Mouse (Mus musculus) bone marrow macrophage, adult 2 months (primary cell): ENCODE data around the gene Riox2. TPM values are rescaled to one million over a fixed set of nuclear protein-coding genes. Genes with fewer than 3 reads are reported as not detected.

Experiments used
- H3K27ac ChIP-seq: 2 replicates; pipeline ENCODE4 v1.5.1; 2012; ENCODE audit warnings: low read depth, low read length; ENCODE audit not compliant: insufficient read depth
- H3K4me1 ChIP-seq: 2 replicates; pipeline ENCODE4 v1.6.1; 2012; ENCODE audit warnings: low read length; ENCODE audit not compliant: control insufficient read depth, insufficient read depth
- H3K4me3 ChIP-seq: 2 replicates; pipeline ENCODE4 v1.5.1; 2012; ENCODE audit warnings: mild to moderate bottlenecking, low read length, moderate library complexity; ENCODE audit not compliant: insufficient read depth
- CTCF ChIP-seq: IDR thresholded peaks from 2 replicates; pipeline ENCODE4 v1.5.1; 2012; ENCODE audit warnings: low read depth, mild to moderate bottlenecking, low read length, moderate library complexity
- POLR2A ChIP-seq: IDR thresholded peaks from 2 replicates; pipeline ENCODE4 v1.6.1; 2012; ENCODE audit warnings: mild to moderate bottlenecking, low read depth, low read length, borderline replicate concordance
- polyA plus RNA-seq: library from polyadenylated mRNA; stranded (reverse); fragments of >200 nt; gene quantifications from 2 replicates; pipeline ENCODE4 v1.2.4, GENCODE M21; 2012; ENCODE audit not compliant: missing spikeins, insufficient read depth, insufficient read length

The Riox2 gene
- polyA plus RNA-seq, 1 experiment: 17.1 TPM

- no peak for TF ChIP-seq POLR2A
- no peak for TF ChIP-seq CTCF
- Histone ChIP-seq H3K4me1 (peaks cover 7% of the 10 kb centered on the region), H3K4me3 (peak overlapping the region; percentile 99), H3K27ac (no peak overlapping the region)
Observed at GRCm38 (mm10) chr16:59472546-59472945, 971 bp downstream of the Riox2 start.

- peak; percentile 86 for TF ChIP-seq CTCF
- TF ChIP-seq POLR2A: no peak
- Histone ChIP-seq H3K4me3 (no peak overlapping the region), H3K27ac (no peak overlapping the region), H3K4me1 (peaks cover 7% of the 10 kb centered on the region)
Observed at GRCm38 (mm10) chr16:59474788-59475187, 3.2 kb downstream of the Riox2 start.

- Histone ChIP-seq H3K27ac (no peak overlapping the region), H3K4me1 (peaks cover 7% of the 10 kb centered on the region), H3K4me3 (no peak overlapping the region)
- TF ChIP-seq CTCF (no peak), POLR2A (no peak)
Observed at GRCm38 (mm10) chr16:59477955-59478354, 6.4 kb downstream of the Riox2 start.

GRCm38 (mm10) chr16:59487239-59487638, 15.7 kb downstream of the Riox2 start:
- no peak overlapping the region for H3K27ac ChIP-seq
- no peak for TF ChIP-seq CTCF
- no peak overlapping the region for H3K4me3 ChIP-seq
- H3K4me1 ChIP-seq: no peaks in the 10 kb centered on the region

GRCm38 (mm10) chr16:59487975-59488548, 16.5 kb downstream of the Riox2 start:
- H3K4me3 ChIP-seq: no peak overlapping the region
- H3K4me1 ChIP-seq: no peaks in the 10 kb centered on the region
- no peak for TF ChIP-seq CTCF
- TF ChIP-seq POLR2A: no peak
- no peak overlapping the region for H3K27ac ChIP-seq

GRCm38 (mm10) chr16:59493199-59493598, 21.6 kb downstream of the Riox2 start:
- no peaks in the 10 kb centered on the region for H3K4me1 ChIP-seq
- H3K27ac ChIP-seq: no peak overlapping the region
- no peak for TF ChIP-seq CTCF
- TF ChIP-seq POLR2A: no peak
- no peak overlapping the region for H3K4me3 ChIP-seq

GRCm38 (mm10) chr16:59497947-59498346, 26.4 kb downstream of the Riox2 start:
- peaks cover 8% of the 10 kb centered on the region for H3K4me1 ChIP-seq
- no peak overlapping the region for H3K4me3 ChIP-seq
- TF ChIP-seq CTCF (no peak), POLR2A (no peak)
- no peak overlapping the region for H3K27ac ChIP-seq

- peaks cover 8% of the 10 kb centered on the region for H3K4me1 ChIP-seq
- TF ChIP-seq CTCF (no peak), POLR2A (no peak)
Observed at GRCm38 (mm10) chr16:59499180-59499579, 27.6 kb downstream of the Riox2 start.

GRCm38 (mm10) chr16:59509830-59510229, 38.3 kb downstream of the Riox2 start:
- H3K27ac ChIP-seq: no peak overlapping the region
- no peaks in the 10 kb centered on the region for H3K4me1 ChIP-seq
- H3K4me3 ChIP-seq: no peak overlapping the region
- TF ChIP-seq CTCF: no peak
- TF ChIP-seq POLR2A: no peak

More at GRCm38 (mm10) chr16:59499180-59499579, 27.6 kb downstream of the Riox2 start:
- 0 out of 2 replicates have a peak overlapping the region, but pooled peaks have one; percentile 17 for H3K27ac ChIP-seq
- no peak overlapping the region for H3K4me3 ChIP-seq

GRCm38 (mm10) chr16:59515169-59515568, 43.6 kb downstream of the Riox2 start:
- Histone ChIP-seq H3K4me1 (peaks cover 16% of the 10 kb centered on the region), H3K27ac (no peak overlapping the region), H3K4me3 (no peak overlapping the region)
- TF ChIP-seq CTCF (no peak), POLR2A (no peak)
